Mouse (Mus musculus) T-helper 17 cell (primary cell): ENCODE results near the gene Ppp4r3a.

Source experiments
- in situ Hi-C, 2 experiments: fragments of 300-600 bp; cut with MboI, MseI; formaldehyde crosslinking; loops; 1 replicate in 1 of 2; 2 replicates in 1 of 2; pipeline ENCODE4 v1.15.1; 2025; ENCODE audit warnings: high pct_unique_total_duplicates in 2 of 2

Ppp4r3a gene

GRCm38 (mm10) chr12:101066329-101066728, 17.2 kb downstream of the Ppp4r3a start:
- in situ Hi-C loops = no loop called here

- in situ Hi-C loops = loop anchor here in 1 of 2 experiments (5.0 to 25.0 kb wide), 2 partner anchors 198 to 428 kb away; no protein-coding TSS in a partner anchor
Measured at GRCm38 (mm10) chr12:101039956-101040355, 43.5 kb downstream of the Ppp4r3a start.

- in situ Hi-C loops = loop anchor here (5.0 to 25.0 kb wide), 3 partner anchors 37 to 1426 kb away; no protein-coding TSS in a partner anchor
Measured at GRCm38 (mm10) chr12:101028954-101029731, 54.4 kb downstream of the Ppp4r3a start, which contains the start of gene Ccdc88c. TSS of gene Ccdc88c (minus strand) at chr12:101029056.

GRCm38 (mm10) chr12:101028247-101028953, 55.1 kb downstream of the Ppp4r3a start:
- in situ Hi-C loops = loop anchor here (5.0 to 25.0 kb wide), 3 partner anchors 36 to 1426 kb away; no protein-coding TSS in a partner anchor

GRCm38 (mm10) chr12:101027451-101028246, 55.9 kb downstream of the Ppp4r3a start:
- in situ Hi-C loops = loop anchor here (5.0 to 25.0 kb wide), 3 partner anchors 35 to 1427 kb away; no protein-coding TSS in a partner anchor

GRCm38 (mm10) chr12:101026946-101027345, 56.6 kb downstream of the Ppp4r3a start:
- in situ Hi-C loops = loop anchor here (5.0 to 25.0 kb wide), 3 partner anchors 35 to 1428 kb away; no protein-coding TSS in a partner anchor

GRCm38 (mm10) chr12:101026518-101026917, 57.0 kb downstream of the Ppp4r3a start:
- in situ Hi-C loops = loop anchor here (5.0 to 25.0 kb wide), 3 partner anchors 34 to 1428 kb away; no protein-coding TSS in a partner anchor

- in situ Hi-C loops = loop anchor here (5.0 to 25.0 kb wide), 3 partner anchors 34 to 1429 kb away; no protein-coding TSS in a partner anchor
Measured at GRCm38 (mm10) chr12:101026025-101026424, 57.5 kb downstream of the Ppp4r3a start.

- in situ Hi-C loops = loop anchor here (5.0 to 25.0 kb wide), 3 partner anchors 33 to 1429 kb away; no protein-coding TSS in a partner anchor
Measured at GRCm38 (mm10) chr12:101025379-101025778, 58.1 kb downstream of the Ppp4r3a start.

GRCm38 (mm10) chr12:101024824-101025223, 58.7 kb downstream of the Ppp4r3a start:
- in situ Hi-C loops = loop anchor here (5.0 to 25.0 kb wide), 4 partner anchors 33 to 1430 kb away; no protein-coding TSS in a partner anchor

- in situ Hi-C loops = loop anchor here (5.0 to 10.0 kb wide), 2 partner anchors 66 to 1432 kb away; no protein-coding TSS in a partner anchor
Measured at GRCm38 (mm10) chr12:101023143-101023542, 60.4 kb downstream of the Ppp4r3a start.

- in situ Hi-C loops = loop anchor here (5.0 to 10.0 kb wide), 2 partner anchors 65 to 1432 kb away; no protein-coding TSS in a partner anchor
Measured at GRCm38 (mm10) chr12:101022353-101022752, 61.1 kb downstream of the Ppp4r3a start.

- in situ Hi-C loops = loop anchor here (5.0 to 10.0 kb wide), 2 partner anchors 64 to 1433 kb away; no protein-coding TSS in a partner anchor
Measured at GRCm38 (mm10) chr12:101021484-101022226, 61.8 kb downstream of the Ppp4r3a start.

- in situ Hi-C loops = loop anchor here (5.0 to 10.0 kb wide), 2 partner anchors 63 to 1434 kb away; no protein-coding TSS in a partner anchor
Measured at GRCm38 (mm10) chr12:101020210-101021015, 63.1 kb downstream of the Ppp4r3a start.

GRCm38 (mm10) chr12:101019443-101019842, 64.1 kb downstream of the Ppp4r3a start:
- in situ Hi-C loops = no loop called here

GRCm38 (mm10) chr12:101019031-101019430, 64.5 kb downstream of the Ppp4r3a start:
- in situ Hi-C loops = no loop called here

GRCm38 (mm10) chr12:101017971-101018371, 65.5 kb downstream of the Ppp4r3a start:
- in situ Hi-C loops = no loop called here

GRCm38 (mm10) chr12:101016412-101016928, 67.0 kb downstream of the Ppp4r3a start:
- in situ Hi-C loops = no loop called here

GRCm38 (mm10) chr12:101015926-101016325, 67.6 kb downstream of the Ppp4r3a start:
- in situ Hi-C loops = no loop called here
